In the genomic region with DNA sequence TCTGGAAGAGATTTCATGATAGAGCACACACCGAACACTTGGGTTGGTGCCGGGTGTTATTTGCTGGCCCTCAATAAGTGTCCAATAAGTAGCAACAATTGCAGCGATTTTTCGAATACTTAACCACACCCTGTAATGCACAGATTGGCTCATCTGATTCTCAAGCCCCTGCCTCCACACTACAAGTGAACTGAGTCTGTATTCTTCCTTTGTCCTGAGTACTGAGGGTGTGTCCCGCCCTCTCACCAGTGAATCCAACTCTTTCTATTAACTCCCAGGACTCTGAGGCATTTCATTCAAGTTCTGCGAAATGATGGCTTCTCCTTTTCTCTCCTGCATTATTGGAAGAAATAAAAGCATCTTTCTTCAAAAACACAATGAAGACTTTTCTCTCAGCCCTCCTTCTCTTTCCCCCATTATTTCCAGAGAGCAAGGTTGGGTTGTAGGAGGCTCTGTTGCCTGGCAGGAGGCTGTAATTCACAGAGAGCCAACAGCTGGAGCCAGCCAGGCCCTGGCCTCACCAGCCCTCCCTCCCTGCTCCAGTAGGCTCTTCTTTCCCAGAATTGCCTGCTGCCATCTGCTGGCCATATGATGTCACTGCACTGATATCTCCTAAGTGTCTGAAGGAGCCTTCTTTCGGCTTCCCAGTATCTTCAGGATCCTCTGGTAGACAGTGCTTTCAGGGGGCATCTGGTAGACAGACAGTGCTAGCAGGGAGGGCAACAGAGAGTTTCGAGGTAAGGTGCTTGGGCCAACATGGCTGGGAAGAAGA, we compare ENCODE assay signal across 8 mouse cellular contexts. TPM values are rescaled to one million over a fixed set of nuclear protein-coding genes. Genes with fewer than 3 reads are reported as not detected.
A peak's percentile ranks its signal among the peaks of the same experiment; 100 is the strongest.
DNase-seq lines count a peak whose midpoint lies in the region; ATAC-seq lines count a peak whose summit lies in the region.

No protein-coding gene starts in this region.

- peaks cover 3% of the 10 kb centered on the region; the same call in 1 of the 2 replicates for H3K9me3 ChIP-seq in forebrain, embryonic 10.5 days
- H3K9me3 ChIP-seq in heart, embryonic 15.5 days (replicated peaks) = no peaks in the 10 kb centered on the region
- H3K9me3 ChIP-seq in liver, embryonic 12.5 days (replicated peaks) = peaks cover 6% of the 10 kb centered on the region; the same call in 1 of the 2 replicates
- H3K9me3 ChIP-seq in stomach, embryonic 14.5 days (ENCODE audit: control insufficient read depth, low read depth, low read length) = no peaks in the 10 kb centered on the region

- H3K4me1 ChIP-seq in forebrain, embryonic 10.5 days = peaks cover 24% of the 10 kb centered on the region
- peaks cover 36% of the 10 kb centered on the region for H3K4me1 ChIP-seq in heart, embryonic 15.5 days (replicated peaks)
- peaks cover 26% of the 10 kb centered on the region for H3K4me1 ChIP-seq in liver, embryonic 12.5 days
- peaks cover 6% of the 10 kb centered on the region; the same call in 1 of the 2 replicates for H3K4me1 ChIP-seq in stomach, embryonic 14.5 days (ENCODE audit: control insufficient read depth, insufficient read depth, low read length)

- H3K4me2 ChIP-seq in heart, embryonic 15.5 days = peak overlapping the region; percentile 48
- no peak overlapping the region for H3K4me2 ChIP-seq in liver, embryonic 12.5 days
- no peak overlapping the region for H3K4me2 ChIP-seq in stomach, embryonic 14.5 days (replicated peaks; ENCODE audit: low read depth, low read length)

- peak; percentile 73 for DNase-seq in c-Kit-negative CD71-positive TER-119-positive erythroid progenitor cells, embryonic 14.5 days (ENCODE audit: low read depth, low spot score)
- peak; percentile 81 for DNase-seq in forebrain, embryonic 10.5 days (ENCODE audit: extremely low spot score, low spot score)
- DNase-seq in kidney, postnatal 14 days = peak; percentile 86
- peak; percentile 49 to 56 for DNase-seq in natural killer cell, adult 2 months (ENCODE audit: low spot score in 2 of 2)

- peak overlapping the region; percentile 21 for H3K27ac ChIP-seq in forebrain, embryonic 10.5 days
- H3K27ac ChIP-seq in heart, embryonic 15.5 days = peak overlapping the region; percentile 71
- no peak overlapping the region for H3K27ac ChIP-seq in liver, embryonic 12.5 days
- H3K27ac ChIP-seq in stomach, embryonic 14.5 days (ENCODE audit: low read length) = 0 out of 2 replicates have a peak overlapping the region, but pooled peaks have one; percentile 11

- 65% methylated on average over 8 of the region's 8 CpGs for WGBS in forebrain, embryonic 10.5 days
- WGBS in heart, embryonic 15.5 days = 73% methylated on average over 8 of the region's 8 CpGs
- WGBS in liver, embryonic 12.5 days (ENCODE audit: insufficient replicate concordance) = 69% methylated on average over 8 of the region's 8 CpGs
- 68% methylated on average over 8 of the region's 8 CpGs for WGBS in stomach, embryonic 14.5 days

- no peaks in the 10 kb centered on the region for H3K27me3 ChIP-seq in forebrain, embryonic 10.5 days (ENCODE audit: poor library complexity, severe bottlenecking)
- no peaks in the 10 kb centered on the region for H3K27me3 ChIP-seq in heart, embryonic 15.5 days
- no peaks in the 10 kb centered on the region for H3K27me3 ChIP-seq in liver, embryonic 12.5 days (replicated peaks)
- H3K27me3 ChIP-seq in stomach, embryonic 14.5 days (ENCODE audit: control insufficient read depth, insufficient read depth, low read length) = no peaks in the 10 kb centered on the region

- no peak overlapping the region for H3K4me3 ChIP-seq in forebrain, embryonic 10.5 days
- no peak overlapping the region for H3K4me3 ChIP-seq in heart, embryonic 15.5 days
- no peak overlapping the region for H3K4me3 ChIP-seq in liver, embryonic 12.5 days
- H3K4me3 ChIP-seq in stomach, embryonic 14.5 days (ENCODE audit: low read depth, low read length) = no peak overlapping the region

- ATAC-seq in CD4-positive, CD25-positive, alpha-beta regulatory T cell, adult 4 months = peak; percentile 84
- peak; percentile 89 for ATAC-seq in heart, embryonic 15.5 days (replicated peaks; ENCODE audit: insufficient number of reproducible peaks, insufficient read depth, low FRiP score, low read depth)
- ATAC-seq in liver, embryonic 12.5 days = peak; percentile 72
- peak; percentile 80; the same call in 1 of the 2 replicates for ATAC-seq in stomach, embryonic 14.5 days (ENCODE audit: insufficient number of reproducible peaks, insufficient read depth, low FRiP score, low read depth)

- H3K9ac ChIP-seq in heart, embryonic 15.5 days = no peak overlapping the region
- H3K9ac ChIP-seq in liver, embryonic 12.5 days = no peak overlapping the region
- no peak overlapping the region for H3K9ac ChIP-seq in stomach, embryonic 14.5 days (replicated peaks; ENCODE audit: low read depth, low read length)

- H3K36me3 ChIP-seq in forebrain, embryonic 10.5 days (replicated peaks) = no peaks in the 10 kb centered on the region
- no peaks in the 10 kb centered on the region for H3K36me3 ChIP-seq in heart, embryonic 15.5 days
- no peaks in the 10 kb centered on the region for H3K36me3 ChIP-seq in liver, embryonic 12.5 days
- H3K36me3 ChIP-seq in stomach, embryonic 14.5 days (ENCODE audit: control insufficient read depth, insufficient read depth, low read length) = no peaks in the 10 kb centered on the region

RNA-seq across cellular contexts. Expression of a gene that starts 46.7 kb away (rescaled TPM):
- polyA plus RNA-seq in CD4-positive, CD25-positive, alpha-beta regulatory T cell, adult 4 months (2017; shearing (Covaris generic)) = 100 to 1,000 TPM; 288 to 301 TPM
- polyA plus RNA-seq in forebrain, embryonic 10.5 days (2016; fragmentation: Nextera tagmentation; extraction: Ambion mirVana) = 480 and 492 TPM in 2 replicates
- polyA plus RNA-seq in heart, embryonic 15.5 days (2015; fragmentation: Nextera tagmentation; extraction: Ambion mirVana) = 415 and 448 TPM in 2 replicates
- 307 and 317 TPM in 2 replicates for polyA plus RNA-seq in liver, embryonic 12.5 days (2016; fragmentation: Nextera tagmentation; extraction: Ambion mirVana)
- 482 and 488 TPM in 2 replicates for polyA plus RNA-seq in stomach, embryonic 14.5 days (2014; fragmentation: Nextera tagmentation; extraction: Ambion mirVana)

RNA-seq across cellular contexts. Expression of a gene that starts 46.9 kb away (rescaled TPM):
- polyA plus RNA-seq in CD4-positive, CD25-positive, alpha-beta regulatory T cell, adult 4 months (2017; shearing (Covaris generic)) = 1 to 10 TPM; 2.0 to 3.5 TPM
- 12.4 and 13.7 TPM in 2 replicates for polyA plus RNA-seq in forebrain, embryonic 10.5 days (2016; fragmentation: Nextera tagmentation; extraction: Ambion mirVana)
- 6.1 and 6.9 TPM in 2 replicates for polyA plus RNA-seq in heart, embryonic 15.5 days (2015; fragmentation: Nextera tagmentation; extraction: Ambion mirVana)
- 6.0 and 6.3 TPM in 2 replicates for polyA plus RNA-seq in liver, embryonic 12.5 days (2016; fragmentation: Nextera tagmentation; extraction: Ambion mirVana)
- polyA plus RNA-seq in stomach, embryonic 14.5 days (2014; fragmentation: Nextera tagmentation; extraction: Ambion mirVana) = 18.4 and 19.9 TPM in 2 replicates
